Mouse (Mus musculus) myocyte (in vitro differentiated cells): ENCODE results near the gene Rab5c. TPM values are rescaled to one million over a fixed set of nuclear protein-coding genes. Genes with fewer than 3 reads are reported as not detected.

Source experiments
- H3K27me3 ChIP-seq: one replicate; pipeline ENCODE4 v1.6.1; 2011; ENCODE audit not compliant: control insufficient read depth, insufficient read depth, insufficient read length
- H3K36me3 ChIP-seq: one replicate; pipeline ENCODE4 v1.6.1; 2011; ENCODE audit not compliant: control insufficient read depth, insufficient read depth
- H3K4me2 ChIP-seq: one replicate; pipeline ENCODE4 v1.6.1; 2011; ENCODE audit warnings: low read depth, control low read depth
- H3K4me3 ChIP-seq: one replicate; pipeline ENCODE4 v1.5.1; 2011; ENCODE audit warnings: mild to moderate bottlenecking, control low read depth, moderate library complexity
- H3K79me2 ChIP-seq: one replicate; pipeline ENCODE4 v1.6.1; 2011; ENCODE audit not compliant: control insufficient read depth, insufficient read depth
- H3ac ChIP-seq: one replicate; pipeline ENCODE4 v1.6.1; 2011; ENCODE audit not compliant: control insufficient read depth, insufficient read length
- CEBPB ChIP-seq: IDR thresholded peaks from 2 replicates; pipeline ENCODE4 v1.6.1; 2011; ENCODE audit warnings: mild to moderate bottlenecking, moderate library complexity; ENCODE audit not compliant: poor library complexity, insufficient read depth, severe bottlenecking
- E2F4 ChIP-seq: IDR thresholded peaks from one replicate; pipeline ENCODE4 v1.6.1; 2011; ENCODE audit warnings: mild to moderate bottlenecking, control low read depth, moderate library complexity; ENCODE audit not compliant: insufficient read depth
- MAX ChIP-seq: IDR thresholded peaks from one replicate; pipeline ENCODE4 v1.6.1; 2011; ENCODE audit warnings: low read depth, mild to moderate bottlenecking, control low read depth
- MYOD1 ChIP-seq, 3 experiments: IDR thresholded peaks; one replicate each; pipeline ENCODE4 v1.6.1; 2011; ENCODE audit warnings: control low read depth in 2 of 3, low read depth in 2 of 3, mild to moderate bottlenecking in 2 of 3, moderate library complexity in 1 of 3; ENCODE audit not compliant: insufficient read length in 2 of 3, control insufficient read depth in 1 of 3
- MYOG ChIP-seq, 3 experiments: IDR thresholded peaks; one replicate each; pipeline ENCODE4 v1.6.1; 2011; ENCODE audit warnings: control low read depth in 2 of 3, low read depth in 2 of 3, mild to moderate bottlenecking in 2 of 3; ENCODE audit not compliant: insufficient read length in 2 of 3, control insufficient read depth in 1 of 3, insufficient read depth in 1 of 3
- POLR2A ChIP-seq: IDR thresholded peaks from one replicate; pipeline ENCODE4 v1.6.1; 2011; ENCODE audit warnings: low read depth, mild to moderate bottlenecking, control low read depth, moderate library complexity; ENCODE audit not compliant: insufficient read length
- POLR2AphosphoS2 ChIP-seq: IDR thresholded peaks from one replicate; pipeline ENCODE4 v1.6.1; 2011; ENCODE audit warnings: low read depth, control low read depth; ENCODE audit not compliant: insufficient read length
- REST ChIP-seq: IDR thresholded peaks from one replicate; pipeline ENCODE4 v1.6.1; 2011; ENCODE audit warnings: mild to moderate bottlenecking, control low read depth, moderate library complexity; ENCODE audit not compliant: insufficient read depth, insufficient read length
- SRF ChIP-seq: IDR thresholded peaks from one replicate; pipeline ENCODE4 v1.6.1; 2011; ENCODE audit warnings: low read depth; ENCODE audit not compliant: control insufficient read depth, insufficient read length
- TCF12 ChIP-seq: IDR thresholded peaks from one replicate; pipeline ENCODE4 v1.6.1; 2011; ENCODE audit warnings: mild to moderate bottlenecking, control low read depth; ENCODE audit not compliant: poor library complexity, insufficient read depth, severe bottlenecking
- TCF3 ChIP-seq: IDR thresholded peaks from one replicate; pipeline ENCODE4 v1.6.1; 2011; ENCODE audit warnings: low read depth, control low read depth; ENCODE audit not compliant: insufficient read length
- USF1 ChIP-seq: IDR thresholded peaks from one replicate; pipeline ENCODE4 v1.6.1; 2011; ENCODE audit warnings: low read depth, mild to moderate bottlenecking, control low read depth, moderate library complexity
- polyA plus RNA-seq: library from polyadenylated mRNA; unstranded; fragments of >200 nt; fragmentation: generic; extraction: Trizol; gene quantifications from one replicate; pipeline ENCODE4 v1.2.1, GENCODE M21; 2012; ENCODE audit warnings: missing spikeins

The Rab5c gene
- polyA plus RNA-seq, 1 experiment, result 128 TPM

DNA sequence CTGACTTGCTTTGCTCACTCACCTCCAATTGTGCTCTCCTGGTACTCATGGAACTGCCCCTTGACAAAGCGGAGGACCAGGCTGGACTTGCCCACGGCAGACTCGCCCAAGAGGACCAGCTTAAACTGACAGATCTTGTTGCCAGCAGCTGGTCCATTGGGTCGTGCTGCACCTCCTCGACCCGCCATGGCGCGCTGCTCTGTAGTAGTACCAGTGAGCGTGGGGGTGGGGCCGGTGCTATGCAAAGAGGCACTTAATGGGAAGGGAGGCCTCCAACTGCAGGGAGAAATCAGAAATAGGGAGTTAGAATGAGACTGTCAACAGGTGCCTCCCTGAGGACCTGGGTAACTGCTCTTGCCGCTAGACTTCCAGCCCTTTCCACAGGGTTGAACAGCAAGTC is 18.1 kb downstream of the Rab5c start:
- TF ChIP-seq TCF12 (no peak), POLR2AphosphoS2 (no peak), CEBPB (no peak), MAX (no peak), MYOD1 (IDR thresholded peaks at IDR 0.05; ENCODE audit: control insufficient read depth in 1 of 3, insufficient read length in 2 of 3, low read depth in 2 of 3) (no peak), REST (no peak)
- Histone ChIP-seq H3K4me3 (no peak overlapping the region), H3K4me2 (peak overlapping the region; percentile 44), H3K27me3 (no peaks in the 10 kb centered on the region), H3K79me2 (peaks cover 44% of the 10 kb centered on the region), H3ac (no peak overlapping the region), H3K36me3 (peaks cover 14% of the 10 kb centered on the region)

GRCm38 (mm10) chr11:100719312-100719711 is 18.7 kb downstream of the Rab5c start:
- H3K27me3 ChIP-seq, result no peaks in the 10 kb centered on the region
- TF ChIP-seq USF1, result no peak
- TF ChIP-seq TCF12, result no peak
- TF ChIP-seq CEBPB, result no peak
- no peak for TF ChIP-seq REST
- no peak for TF ChIP-seq MYOG (IDR thresholded peaks at IDR 0.05; ENCODE audit: control insufficient read depth in 1 of 3, insufficient read depth in 1 of 3, insufficient read length in 2 of 3, low read depth in 2 of 3)
- TF ChIP-seq SRF, result no peak
- peaks cover 44% of the 10 kb centered on the region for H3K79me2 ChIP-seq
- no peak overlapping the region for H3ac ChIP-seq
- H3K36me3 ChIP-seq, result peaks cover 14% of the 10 kb centered on the region
- no peak overlapping the region for H3K4me2 ChIP-seq
- no peak overlapping the region for H3K4me3 ChIP-seq

DNA sequence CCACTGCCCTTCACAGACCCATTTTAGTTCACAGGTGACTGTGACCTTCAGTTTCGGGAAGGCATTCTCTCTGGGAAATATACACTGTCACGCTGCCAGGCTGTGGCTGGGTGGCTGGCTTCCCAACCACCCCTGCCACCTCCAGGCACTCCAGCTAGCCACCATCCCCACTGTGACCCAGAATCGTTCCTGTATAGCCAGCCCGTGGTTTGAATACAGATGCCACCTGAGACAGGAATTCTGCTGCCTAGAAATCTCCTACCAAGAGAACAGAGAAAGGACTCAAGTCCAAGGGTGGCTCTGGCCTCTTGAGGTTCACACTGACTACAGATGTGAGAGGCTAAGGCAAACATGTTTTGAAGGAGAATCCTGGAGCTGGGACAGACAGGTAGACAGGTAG is 19.1 kb downstream of the Rab5c start:
- no peak for TF ChIP-seq MAX
- TF ChIP-seq USF1, result no peak
- TF ChIP-seq POLR2A, result no peak
- TF ChIP-seq E2F4, result no peak
- no peak for TF ChIP-seq SRF
- TF ChIP-seq CEBPB, result no peak
- TF ChIP-seq TCF12, result no peak
- no peak for TF ChIP-seq POLR2AphosphoS2
- no peak for TF ChIP-seq MYOD1 (IDR thresholded peaks at IDR 0.05; ENCODE audit: control insufficient read depth in 1 of 3, insufficient read length in 2 of 3, low read depth in 2 of 3)
- TF ChIP-seq REST, result no peak
- TF ChIP-seq MYOG (IDR thresholded peaks at IDR 0.05; ENCODE audit: control insufficient read depth in 1 of 3, insufficient read depth in 1 of 3, insufficient read length in 2 of 3, low read depth in 2 of 3), result no peak
- peaks cover 14% of the 10 kb centered on the region for H3K36me3 ChIP-seq

GRCm38 (mm10) chr11:100718462-100718861 is 19.6 kb downstream of the Rab5c start:
- peaks cover 14% of the 10 kb centered on the region for H3K36me3 ChIP-seq
- H3K4me2 ChIP-seq, result no peak overlapping the region
- no peak overlapping the region for H3ac ChIP-seq
- no peaks in the 10 kb centered on the region for H3K27me3 ChIP-seq
- H3K79me2 ChIP-seq, result peaks cover 36% of the 10 kb centered on the region
- H3K4me3 ChIP-seq, result no peak overlapping the region
- TF ChIP-seq USF1 (no peak), POLR2AphosphoS2 (no peak), E2F4 (no peak), TCF3 (no peak)

More for the DNA sequence above, 19.1 kb downstream of the Rab5c start:
- Histone ChIP-seq H3K4me2 (no peak overlapping the region), H3K27me3 (no peaks in the 10 kb centered on the region), H3ac (no peak overlapping the region), H3K79me2 (peaks cover 40% of the 10 kb centered on the region), H3K4me3 (no peak overlapping the region)

- H3K79me2 ChIP-seq, result peaks cover 18% of the 10 kb centered on the region
- no peak overlapping the region for H3K4me3 ChIP-seq
- no peak overlapping the region for H3K4me2 ChIP-seq
- TF ChIP-seq MYOG (IDR thresholded peaks at IDR 0.05; ENCODE audit: control insufficient read depth in 1 of 3, insufficient read depth in 1 of 3, insufficient read length in 2 of 3, low read depth in 2 of 3) (no peak), TCF3 (no peak), POLR2A (no peak), E2F4 (no peak), MYOD1 (IDR thresholded peaks at IDR 0.05; ENCODE audit: control insufficient read depth in 1 of 3, insufficient read length in 2 of 3, low read depth in 2 of 3) (no peak), TCF12 (no peak), MAX (no peak), REST (no peak), SRF (no peak), CEBPB (no peak)
- no peak overlapping the region for H3ac ChIP-seq
- H3K36me3 ChIP-seq, result peaks cover 14% of the 10 kb centered on the region
- no peaks in the 10 kb centered on the region for H3K27me3 ChIP-seq
Observed at GRCm38 (mm10) chr11:100716649-100717048, 21.4 kb downstream of the Rab5c start.
